12 mouse cellular contexts compared by ENCODE assay signal in genomic region chr12:109508495-109509454, GRCm38 (mm10). TPM values are rescaled to one million over a fixed set of nuclear protein-coding genes. Genes with fewer than 3 reads are reported as not detected.
DNase-seq lines count a peak whose midpoint lies in the region; ATAC-seq lines count a peak whose summit lies in the region.
"Had no signal": no experiment of that assay in that cellular context is flagged by ENCODE, and none has a peak within 500 bp of the region (broad histone marks: within the 10 kb centered on the region; RNA-seq: fewer than 3 reads in every experiment).

No protein-coding gene starts in this region.

- ATAC-seq in kidney, embryonic 16.5 days (ENCODE audit: low FRiP score, low TSS enrichment): no peak
- peak; percentile 14 for ATAC-seq in common myeloid progenitor, adult 5-6 weeks (replicated peaks; ENCODE audit: low read depth, poor library complexity, severe bottlenecking)
- ATAC-seq in forebrain, embryonic 14.5 days: peak; percentile 52; the same call in 1 of the 2 replicates
- ATAC-seq in liver, embryonic 13.5 days (ENCODE audit: low read depth): no peak

- H3K36me3 ChIP-seq in kidney, embryonic 16.5 days (ENCODE audit: insufficient read depth, low read length): no peaks in the 10 kb centered on the region
- H3K36me3 ChIP-seq in forebrain, embryonic 14.5 days (ENCODE audit: control insufficient read depth, insufficient read depth, low read length): no peaks in the 10 kb centered on the region
- no peaks in the 10 kb centered on the region for H3K36me3 ChIP-seq in liver, embryonic 13.5 days

- no peak overlapping the region for H3K4me3 ChIP-seq in kidney, embryonic 16.5 days (ENCODE audit: low read length)
- no peak overlapping the region for H3K4me3 ChIP-seq in forebrain, embryonic 14.5 days (ENCODE audit: low read depth, low read length)
- H3K4me3 ChIP-seq in liver, embryonic 13.5 days (replicated peaks): no peak overlapping the region

- no peak overlapping the region for H3K4me2 ChIP-seq in kidney, embryonic 16.5 days (replicated peaks; ENCODE audit: low read depth, low read length)
- H3K4me2 ChIP-seq in forebrain, embryonic 14.5 days (ENCODE audit: low read length): no peak overlapping the region
- no peak overlapping the region for H3K4me2 ChIP-seq in liver, embryonic 13.5 days

- no peak for DNase-seq in kidney, postnatal 36 days
- DNase-seq in forebrain, embryonic 14.5 days (ENCODE audit: low spot score): no peak
- no peak for DNase-seq in liver, embryonic 13.5 days
- DNase-seq in cerebellum, adult 8-10 months: no peak
- DNase-seq in adrenal gland, postnatal 36 days: no peak
- DNase-seq in thymus, postnatal 25 days: no peak
- DNase-seq: cerebellum, adult 11-12 months; left cerebral cortex, postnatal 4 days; spleen, adult 18-20 months had no signal

- peaks cover 35% of the 10 kb centered on the region for H3K4me1 ChIP-seq in kidney, embryonic 16.5 days (ENCODE audit: insufficient read depth, low read length)
- H3K4me1 ChIP-seq in forebrain, embryonic 14.5 days (ENCODE audit: control insufficient read depth, insufficient read depth, low read length): peaks cover 23% of the 10 kb centered on the region
- H3K4me1 ChIP-seq in liver, embryonic 13.5 days (replicated peaks): peaks cover 59% of the 10 kb centered on the region

- H3K27me3 ChIP-seq in kidney, embryonic 16.5 days (ENCODE audit: insufficient read depth, low read length): no peaks in the 10 kb centered on the region
- H3K27me3 ChIP-seq in forebrain, embryonic 14.5 days (replicated peaks; ENCODE audit: control insufficient read depth, insufficient read depth, low read length): peaks cover 4% of the 10 kb centered on the region; the same call in 1 of the 2 replicates
- H3K27me3 ChIP-seq in liver, embryonic 13.5 days: no peaks in the 10 kb centered on the region

- H3K9ac ChIP-seq in kidney, embryonic 16.5 days (replicated peaks; ENCODE audit: low read length): peak overlapping the region; percentile 0; the same call in 1 of the 2 replicates
- peak overlapping the region; percentile 35 for H3K9ac ChIP-seq in forebrain, embryonic 14.5 days (ENCODE audit: low read length)
- H3K9ac ChIP-seq in liver, embryonic 13.5 days: no peak overlapping the region; the same call in 1 of the 2 replicates

- no peak overlapping the region for H3K27ac ChIP-seq in kidney, embryonic 16.5 days (ENCODE audit: low read length)
- peak overlapping the region; percentile 27; the same call in 1 of the 2 replicates for H3K27ac ChIP-seq in forebrain, embryonic 14.5 days (ENCODE audit: low read depth, low read length)
- peak overlapping the region; percentile 72 for H3K27ac ChIP-seq in liver, embryonic 13.5 days

- 21% methylated on average over 20 of the region's 20 CpGs for WGBS in kidney, embryonic 16.5 days
- WGBS in forebrain, embryonic 14.5 days: 8% methylated on average over 20 of the region's 20 CpGs
- WGBS in liver, embryonic 13.5 days (ENCODE audit: insufficient replicate concordance): 31% methylated on average over 20 of the region's 20 CpGs

- no peaks in the 10 kb centered on the region for H3K9me3 ChIP-seq in kidney, embryonic 16.5 days (ENCODE audit: low read length)
- H3K9me3 ChIP-seq in forebrain, embryonic 14.5 days (replicated peaks; ENCODE audit: control insufficient read depth, low read length): no peaks in the 10 kb centered on the region
- H3K9me3 ChIP-seq in liver, embryonic 13.5 days (replicated peaks): no peaks in the 10 kb centered on the region

RNA-seq across cellular contexts. Expression of gene Dlk1, which starts 56.2 kb away (rescaled TPM):
- 91.9 and 111 TPM in 2 replicates for polyA plus RNA-seq in kidney, embryonic 16.5 days (2015; fragmentation: Nextera tagmentation; extraction: Ambion mirVana)
- total RNA-seq in common myeloid progenitor, adult 5-6 weeks (2017): not detected in 2 replicates
- 57.9 and 61.8 TPM in 2 replicates for polyA plus RNA-seq in forebrain, embryonic 14.5 days (2014; fragmentation: Nextera tagmentation; extraction: Ambion mirVana)
- 470 and 508 TPM in 2 replicates for polyA plus RNA-seq in liver, embryonic 13.5 days (2015; fragmentation: Nextera tagmentation; extraction: Ambion mirVana)
- total RNA-seq in adrenal gland, postnatal 36 days (2021): 100 to 1,000 TPM; 490 to 535 TPM
- total RNA-seq: neutrophil, adult 5-6 weeks had no signal

Comparison
In these comparisons a context has a peak if more than half of its experiments do, and no peak if none do; other contexts are left out.
1. ATAC-seq: peak in common myeloid progenitor, adult 5-6 weeks (single experiment) and forebrain, embryonic 14.5 days (single experiment); none in kidney, embryonic 16.5 days (single experiment) and liver, embryonic 13.5 days (single experiment).